Mouse (Mus musculus) ES-E14 (cell line): ENCODE data around the gene Cnpy1.

Source experiments
- CHD2 ChIP-seq: IDR thresholded peaks from 2 replicates; pipeline ENCODE4 v1.6.1; 2014; ENCODE audit warnings: mild to moderate bottlenecking, low read depth, low read length, inconsistent platforms
- MAFK ChIP-seq: IDR thresholded peaks from 2 replicates; pipeline ENCODE4 v1.6.1; 2014; ENCODE audit warnings: mild to moderate bottlenecking, low read depth, low read length, inconsistent platforms; ENCODE audit not compliant: insufficient read depth
- ZC3H11A ChIP-seq: IDR thresholded peaks from 2 replicates; pipeline ENCODE4 v1.6.1; 2012; ENCODE audit warnings: low read depth, mild to moderate bottlenecking, inconsistent platforms, low read length, borderline replicate concordance
- ZNF384 ChIP-seq: IDR thresholded peaks from 2 replicates; pipeline ENCODE4 v1.6.1; 2012; ENCODE audit warnings: low read depth, low read length, inconsistent platforms

- no peak for TF ChIP-seq MAFK
- TF ChIP-seq ZNF384 = no peak
- no peak for TF ChIP-seq CHD2
- TF ChIP-seq ZC3H11A = no peak
Observed at GRCm38 (mm10) chr5:28191201-28192098, 54.2 kb downstream of the Cnpy1 start.
